Mouse (Mus musculus) CH12.LX (cell line): ENCODE results near the gene Grifin. TPM values are rescaled to one million over a fixed set of nuclear protein-coding genes. Genes with fewer than 3 reads are reported as not detected.

ENCODE experiments used
- DNase-seq: peaks from one replicate; pipeline ENCODE4 v3.0.0-alpha.2; 2013; ENCODE audit errors: extremely low read depth
- H3K27ac ChIP-seq: 2 replicates; pipeline ENCODE4 v1.5.1; 2012; ENCODE audit warnings: low read depth, mild to moderate bottlenecking, control low read depth, moderate library complexity; ENCODE audit not compliant: insufficient read depth
- H3K27me3 ChIP-seq: replicated peaks from 2 replicates; pipeline ENCODE3; 2012; ENCODE audit warnings: inconsistent platforms
- H3K36me3 ChIP-seq, 2 experiments: replicated peaks in 1 of 2; 2 replicates each; pipeline versions ENCODE3 to v1.6.1; 2012; ENCODE audit warnings: inconsistent platforms in 1 of 2, low read length in 1 of 2, mild to moderate bottlenecking in 1 of 2, mixed read lengths in 1 of 2, moderate library complexity in 1 of 2; ENCODE audit not compliant: control insufficient read depth in 1 of 2, insufficient read depth in 1 of 2
- H3K4me1 ChIP-seq, 2 experiments: 2 replicates each; pipeline ENCODE4 v1.6.1; 2012; ENCODE audit warnings: inconsistent platforms in 1 of 2, moderate library complexity in 1 of 2; ENCODE audit not compliant: insufficient read depth in 2 of 2, control insufficient read depth in 1 of 2
- H3K4me2 ChIP-seq: 2 replicates; pipeline ENCODE4 v1.6.1; 2012; ENCODE audit warnings: low read depth, mild to moderate bottlenecking, control low read depth; ENCODE audit not compliant: poor library complexity, insufficient read depth, severe bottlenecking
- H3K4me3 ChIP-seq, 3 experiments: fragments of 150-350 bp in 1 of 3; sonication (generic) in 1 of 3; replicated peaks in 1 of 3; 2 replicates each; pipeline versions ENCODE3 to v1.5.1; 2011 to 2012; ENCODE audit warnings: low read depth in 2 of 3, low read length in 2 of 3, mild to moderate bottlenecking in 2 of 3, moderate library complexity in 2 of 3, control low read depth in 1 of 3, improper control_type of control experiment in 1 of 3, inconsistent platforms in 1 of 3, mixed read lengths in 1 of 3; ENCODE audit not compliant: poor library complexity in 1 of 3
- H3K79me2 ChIP-seq: replicated peaks from 2 replicates; pipeline ENCODE4 v1.6.1; 2012; ENCODE audit warnings: mild to moderate bottlenecking, moderate library complexity; ENCODE audit not compliant: control insufficient read depth, poor library complexity, insufficient read depth, severe bottlenecking; ENCODE audit errors: extremely low read depth
- H3K9ac ChIP-seq: 2 replicates; pipeline ENCODE4 v1.6.1; 2012; ENCODE audit warnings: low read depth, mild to moderate bottlenecking, control low read depth, moderate library complexity; ENCODE audit not compliant: insufficient read depth
- H3K9me3 ChIP-seq: replicated peaks from 2 replicates; pipeline ENCODE3; 2012; ENCODE audit warnings: low read length, inconsistent platforms, mixed read lengths
- BHLHE40 ChIP-seq: IDR thresholded peaks from 2 replicates; pipeline ENCODE4 v1.6.1; 2011; ENCODE audit warnings: mild to moderate bottlenecking, low read depth, low read length, improper control_type of control experiment
- CHD1 ChIP-seq: IDR thresholded peaks from 2 replicates; pipeline ENCODE4 v1.6.1; 2012; ENCODE audit warnings: low read depth, low read length, improper control_type of control experiment, inconsistent platforms
- CHD2 ChIP-seq: IDR thresholded peaks from 2 replicates; pipeline ENCODE4 v1.6.1; 2011; ENCODE audit warnings: low read length, improper control_type of control experiment
- ELF1 ChIP-seq: IDR thresholded peaks from 2 replicates; pipeline ENCODE4 v1.6.1; 2014; ENCODE audit warnings: low read depth, mild to moderate bottlenecking, inconsistent platforms, low read length, improper control_type of control experiment
- EP300 ChIP-seq: IDR thresholded peaks from 2 replicates; pipeline ENCODE4 v1.6.1; 2011; ENCODE audit warnings: low read length, improper control_type of control experiment
- GABPA ChIP-seq: IDR thresholded peaks from 2 replicates; pipeline ENCODE4 v1.6.1; 2012; ENCODE audit warnings: low read depth, low read length, improper control_type of control experiment, inconsistent platforms; ENCODE audit not compliant: insufficient replicate concordance
- HCFC1 ChIP-seq: IDR thresholded peaks from 2 replicates; pipeline ENCODE4 v1.6.1; 2012; ENCODE audit warnings: low read depth, mild to moderate bottlenecking, inconsistent platforms, low read length, improper control_type of control experiment
- IRF4 ChIP-seq: IDR thresholded peaks from 2 replicates; pipeline ENCODE4 v1.6.1; 2014; ENCODE audit warnings: low read depth, mild to moderate bottlenecking, inconsistent platforms, low read length, improper control_type of control experiment
- MAX ChIP-seq: IDR thresholded peaks from 2 replicates; pipeline ENCODE4 v1.6.1; 2011; ENCODE audit warnings: low read length, improper control_type of control experiment
- MAZ ChIP-seq: IDR thresholded peaks from 2 replicates; pipeline ENCODE4 v1.6.1; 2012; ENCODE audit warnings: low read depth, mild to moderate bottlenecking, inconsistent platforms, low read length, improper control_type of control experiment, moderate library complexity
- MYC ChIP-seq: IDR thresholded peaks from 2 replicates; pipeline ENCODE4 v1.6.1; 2011; ENCODE audit warnings: low read depth, mild to moderate bottlenecking, improper control_type of control experiment, low read length
- POLR2A ChIP-seq: IDR thresholded peaks from 2 replicates; pipeline ENCODE4 v1.6.1; 2011; ENCODE audit warnings: low read depth, mild to moderate bottlenecking, improper control_type of control experiment, low read length
- POLR2AphosphoS2 ChIP-seq: IDR thresholded peaks from 2 replicates; pipeline ENCODE4 v1.6.1; 2011; ENCODE audit warnings: low read depth, low read length, improper control_type of control experiment
- RAD21 ChIP-seq: IDR thresholded peaks from 2 replicates; pipeline ENCODE4 v1.6.1; 2011; ENCODE audit warnings: low read depth, mild to moderate bottlenecking, low read length, improper control_type of control experiment, moderate library complexity
- SIN3A ChIP-seq: IDR thresholded peaks from 2 replicates; pipeline ENCODE4 v1.6.1; 2012; ENCODE audit warnings: low read length, improper control_type of control experiment, inconsistent platforms
- SMC3 ChIP-seq: IDR thresholded peaks from 2 replicates; pipeline ENCODE4 v1.6.1; 2011; ENCODE audit warnings: low read depth, low read length, improper control_type of control experiment
- TCF12 ChIP-seq: IDR thresholded peaks from 2 replicates; pipeline ENCODE4 v1.6.1; 2014; ENCODE audit warnings: low read depth, mild to moderate bottlenecking, inconsistent platforms, low read length, improper control_type of control experiment
- USF2 ChIP-seq: conservative IDR thresholded peaks from 2 replicates; pipeline ENCODE4 v1.6.1; 2011; ENCODE audit warnings: low read depth, low read length, improper control_type of control experiment
- ZC3H11A ChIP-seq: IDR thresholded peaks from 2 replicates; pipeline ENCODE4 v1.6.1; 2012; ENCODE audit warnings: low read depth, mild to moderate bottlenecking, inconsistent platforms, low read length, improper control_type of control experiment
- ZNF384 ChIP-seq: IDR thresholded peaks from 2 replicates; pipeline ENCODE4 v1.6.1; 2012; ENCODE audit warnings: low read depth, low read length, improper control_type of control experiment, inconsistent platforms
- dilution Hi-C: fragments of 300-500 bp; cut with MboI; formaldehyde crosslinking; loops from 2 replicates; pipeline ENCODE4 v1.14.3; 2020; ENCODE audit warnings: low sequenced_read_pairs; ENCODE audit not compliant: extremely low pct_unique_long_range_greater_than_20kb, extremely low pct_ligation_motif_present
- in situ Hi-C: fragments of 300-500 bp; cut with MboI; formaldehyde crosslinking; loops from 3 replicates; pipeline ENCODE4 v1.14.3; 2019; ENCODE audit warnings: low sequenced_read_pairs, low pct_ligation_motif_present, low pct_unique_long_range_greater_than_20kb, mixed read lengths
- polyA plus RNA-seq: library from polyadenylated mRNA; unstranded; fragments of >175 nt; gene quantifications from 2 replicates; pipeline ENCODE4 v1.2.1, GENCODE M21; 2012; ENCODE audit warnings: low read depth; ENCODE audit not compliant: insufficient read length
- total RNA-seq, 2 experiments: library from RNA; depleted of rRNA; stranded (reverse); fragments of 300-350 nt in 1 of 2; fragments of >200 nt in 1 of 2; gene quantifications; 2 replicates each; pipeline ENCODE4 v1.2.3; 2012 to 2014

Gene Grifin
- total and polyA plus RNA-seq, 3 experiments: not detected

DNA sequence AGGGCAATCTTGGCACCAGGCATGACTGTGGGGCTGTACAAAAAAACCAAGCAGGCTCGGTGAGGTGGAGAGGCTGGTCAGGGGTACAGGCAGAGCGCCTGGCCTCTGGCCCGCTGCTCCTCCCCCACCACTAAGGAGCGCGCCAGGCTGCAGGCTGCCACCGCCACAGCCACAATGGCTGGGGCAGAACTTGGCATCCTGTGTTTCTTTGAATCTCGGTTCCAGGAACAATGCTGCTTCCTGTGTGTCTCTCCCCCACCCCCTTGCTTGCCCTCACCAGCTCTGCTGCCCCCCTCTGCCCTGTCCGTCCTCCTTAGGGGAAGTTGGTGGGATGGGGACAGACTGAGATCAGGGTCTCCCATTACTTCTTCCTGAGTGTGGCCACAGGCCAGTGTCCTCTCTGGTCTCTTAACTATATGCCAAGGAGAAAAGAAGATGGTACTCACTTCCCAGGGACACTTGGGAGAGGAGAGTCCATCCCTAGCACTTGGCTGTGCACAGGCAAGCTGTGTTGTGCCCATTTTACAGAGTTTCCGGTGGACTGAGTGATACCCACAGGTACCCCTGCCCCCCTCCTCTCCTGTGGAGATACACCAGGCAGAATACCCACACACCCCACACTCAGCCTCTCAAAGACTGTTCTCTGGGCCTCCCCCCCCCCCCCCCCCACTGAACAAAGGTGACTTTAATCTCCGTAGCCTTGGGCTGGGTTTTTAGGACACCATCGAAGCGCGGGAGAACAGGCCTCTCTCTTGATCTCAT, 44.8 kb upstream of the Grifin start:
- in situ Hi-C loops (no loop called here), dilution Hi-C loops (no loop called here)
- peaks cover 0 to 4% of the 10 kb centered on the region in 2 experiments; a peak in 1 of 4 replicates for H3K4me1 ChIP-seq
- no peak for DNase-seq
- no peak overlapping the region for H3K4me3 ChIP-seq
- TF ChIP-seq SIN3A: no peak
- TF ChIP-seq CHD1: no peak
- TF ChIP-seq POLR2AphosphoS2: no peak
- TF ChIP-seq MAZ: no peak
- no peak for TF ChIP-seq IRF4
- TF ChIP-seq CHD2: no peak
- TF ChIP-seq RAD21: no peak
- no peak for TF ChIP-seq ELF1
- no peak for TF ChIP-seq ZC3H11A
- no peak for TF ChIP-seq EP300
- no peak for TF ChIP-seq TCF12
- TF ChIP-seq MAX: no peak
- TF ChIP-seq BHLHE40: no peak
- TF ChIP-seq HCFC1: no peak
- no peak for TF ChIP-seq POLR2A
- no peak for TF ChIP-seq SMC3
- TF ChIP-seq ZNF384: no peak
- TF ChIP-seq USF2: no peak
- no peak for TF ChIP-seq GABPA
- no peak overlapping the region for H3K4me2 ChIP-seq
- no peak overlapping the region for H3K27ac ChIP-seq
- no peaks in the 10 kb centered on the region for H3K79me2 ChIP-seq
- H3K36me3 ChIP-seq: no peaks in the 10 kb centered on the region
- peaks cover 89% of the 10 kb centered on the region for H3K27me3 ChIP-seq
- peaks cover 10% of the 10 kb centered on the region for H3K9me3 ChIP-seq
- H3K9ac ChIP-seq: no peak overlapping the region

DNA sequence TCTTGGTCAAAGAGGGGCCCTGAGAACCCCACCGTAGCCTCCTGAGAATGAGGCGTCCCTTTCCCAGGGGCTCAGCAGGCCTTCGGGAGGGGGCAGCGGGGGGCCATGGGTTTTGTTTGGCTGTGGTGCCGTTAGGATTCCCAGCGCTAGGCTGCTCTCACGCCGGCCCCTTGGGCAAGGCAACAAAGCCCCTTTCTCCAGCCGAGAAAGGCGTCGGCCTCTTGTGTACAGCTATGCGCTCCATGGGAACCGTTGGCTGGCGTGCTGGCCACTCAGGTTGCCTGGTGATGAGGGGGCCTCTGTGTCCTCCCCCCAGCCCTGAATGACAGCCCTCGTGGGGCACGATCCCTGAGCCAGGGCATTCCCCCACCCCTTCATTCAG, 43.8 kb upstream of the Grifin start:
- no peaks in the 10 kb centered on the region for H3K79me2 ChIP-seq
- no peak for DNase-seq
- H3K9me3 ChIP-seq: peaks cover 12% of the 10 kb centered on the region
- H3K4me1 ChIP-seq: peaks cover 0 to 4% of the 10 kb centered on the region in 2 experiments; a peak in 1 of 4 replicates
- H3K4me2 ChIP-seq: no peak overlapping the region
- dilution Hi-C loops: no loop called here
- H3K36me3 ChIP-seq: no peaks in the 10 kb centered on the region
- in situ Hi-C loops: no loop called here
- H3K27me3 ChIP-seq: peaks cover 91% of the 10 kb centered on the region
- TF ChIP-seq SMC3: no peak
- TF ChIP-seq MYC: no peak
- TF ChIP-seq HCFC1: no peak
- TF ChIP-seq POLR2AphosphoS2: no peak
- no peak overlapping the region for H3K4me3 ChIP-seq
- no peak overlapping the region for H3K9ac ChIP-seq
- H3K27ac ChIP-seq: no peak overlapping the region
